Mouse (Mus musculus) neural tube, embryonic 14.5 days (tissue): ENCODE measurements at regions not wholly inside any gene's neighbourhood (a gene's known extent, or its start where the extent isn't known, plus 50 kb on each side); places are given as distances from the start of the nearest gene placed in this dataset.

Source experiments
- ATAC-seq: fragments of 200-750 bp; cut with Nextera tagmentation; 2 replicates; pipeline ENCODE4 v1.8.0; 2017; ENCODE audit warnings: low read depth, mild to moderate bottlenecking, moderate TSS enrichment, moderate library complexity
- H3K27ac ChIP-seq: fragments of 300-500 bp; sonication (generic); 2 replicates; pipeline ENCODE4 v1.5.1; 2014; ENCODE audit warnings: low read depth, mild to moderate bottlenecking, control low read depth, low read length, moderate library complexity, mixed read lengths
- H3K27me3 ChIP-seq: fragments of 300-500 bp; sonication (generic); 2 replicates; pipeline ENCODE4 v1.6.1; 2014; ENCODE audit warnings: low read length; ENCODE audit not compliant: control insufficient read depth, insufficient read depth
- H3K36me3 ChIP-seq: fragments of 300-500 bp; sonication (generic); 2 replicates; pipeline ENCODE4 v1.6.1; 2014; ENCODE audit warnings: low read length, mixed read lengths; ENCODE audit not compliant: control insufficient read depth, insufficient read depth
- H3K4me1 ChIP-seq: fragments of 300-500 bp; sonication (generic); 2 replicates; pipeline ENCODE4 v1.6.1; 2014; ENCODE audit warnings: low read length; ENCODE audit not compliant: control insufficient read depth, insufficient read depth
- H3K4me2 ChIP-seq: fragments of 300-500 bp; sonication (generic); 2 replicates; pipeline ENCODE4 v1.6.1; 2014; ENCODE audit warnings: mild to moderate bottlenecking, low read depth, low read length, control low read depth
- H3K4me3 ChIP-seq: fragments of 300-500 bp; sonication (generic); 2 replicates; pipeline ENCODE4 v1.5.1; 2014; ENCODE audit warnings: low read depth, low read length, control low read depth, mixed read lengths
- H3K9ac ChIP-seq: fragments of 300-500 bp; sonication (generic); replicated peaks from 2 replicates; pipeline ENCODE4 v1.6.1; 2014; ENCODE audit warnings: low read depth, mild to moderate bottlenecking, control low read depth, low read length, mixed read lengths
- H3K9me3 ChIP-seq: fragments of 300-500 bp; sonication (generic); 2 replicates; pipeline ENCODE4 v1.6.1; 2016; ENCODE audit warnings: low read length; ENCODE audit not compliant: control insufficient read depth
- WGBS: fragments of 180-500 bp; shearing (Covaris S2); extraction: QIAGEN DNeasy Blood & Tissue Kit; methylation state at CpG from one replicate; pipeline ENCODE4 v1.1.7; 2014; 5-methylcytosine and 5-hydroxymethylcytosine counted together

GRCm38 (mm10) chr2:27590511-27590910 is 75.6 kb downstream of the Wdr5 start:
- H3K4me1 ChIP-seq = no peaks in the 10 kb centered on the region
- H3K4me2 ChIP-seq = no peak overlapping the region
- H3K9ac ChIP-seq = no peak overlapping the region
- H3K4me3 ChIP-seq = no peak overlapping the region
- no peak for ATAC-seq
- no peaks in the 10 kb centered on the region for H3K27me3 ChIP-seq
- no peaks in the 10 kb centered on the region for H3K36me3 ChIP-seq
- no peak overlapping the region for H3K27ac ChIP-seq
- no peaks in the 10 kb centered on the region for H3K9me3 ChIP-seq
- 89% methylated on average over 6 of the region's 6 CpGs for WGBS

- H3K27me3 ChIP-seq = no peaks in the 10 kb centered on the region
- no peak overlapping the region for H3K4me3 ChIP-seq
- no peaks in the 10 kb centered on the region for H3K4me1 ChIP-seq
- no peaks in the 10 kb centered on the region for H3K36me3 ChIP-seq
- H3K9me3 ChIP-seq = no peaks in the 10 kb centered on the region
- no peak for ATAC-seq
- no peak overlapping the region for H3K9ac ChIP-seq
- WGBS = 60% methylated on average over 5 of the region's 5 CpGs
- H3K4me2 ChIP-seq = no peak overlapping the region
- H3K27ac ChIP-seq = no peak overlapping the region
These were observed 76.7 kb downstream of the Wdr5 start for GRCm38 (mm10) chr2:27591668-27592067.

DNA sequence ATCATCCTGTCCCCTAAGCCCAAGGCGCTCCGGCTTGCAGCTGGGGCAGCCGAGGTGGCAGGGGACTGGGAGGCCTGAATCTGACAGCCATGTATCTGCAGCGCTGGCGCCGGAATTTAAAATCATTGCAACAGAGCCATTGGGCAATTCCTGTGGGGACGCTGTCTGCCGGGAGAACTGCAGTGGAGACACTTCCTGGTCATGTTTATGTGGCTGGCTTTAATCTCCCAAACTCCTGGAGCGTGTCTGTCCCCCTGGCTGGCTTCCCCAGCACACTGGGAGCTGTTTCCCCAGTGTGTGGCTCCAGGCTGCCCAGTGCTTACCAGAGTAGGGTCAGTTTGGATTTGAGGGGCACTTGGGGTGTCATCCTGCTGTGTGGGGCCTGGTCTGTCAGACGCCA is 78.4 kb downstream of the Wdr5 start:
- Histone ChIP-seq H3K4me3 (no peak overlapping the region), H3K4me1 (no peaks in the 10 kb centered on the region), H3K27me3 (no peaks in the 10 kb centered on the region), H3K4me2 (no peak overlapping the region), H3K9ac (no peak overlapping the region), H3K9me3 (no peaks in the 10 kb centered on the region), H3K27ac (no peak overlapping the region), H3K36me3 (no peaks in the 10 kb centered on the region)
- WGBS = 38% methylated on average over 10 of the region's 10 CpGs
- ATAC-seq = no peak

GRCm38 (mm10) chr2:27595251-27595650 is 80.3 kb downstream of the Wdr5 start:
- 84% methylated on average over 4 of the region's 4 CpGs for WGBS
- no peaks in the 10 kb centered on the region for H3K9me3 ChIP-seq
- no peak overlapping the region for H3K4me2 ChIP-seq
- H3K27ac ChIP-seq = no peak overlapping the region
- H3K4me1 ChIP-seq = no peaks in the 10 kb centered on the region
- H3K9ac ChIP-seq = no peak overlapping the region
- no peak for ATAC-seq
- no peak overlapping the region for H3K4me3 ChIP-seq
- H3K36me3 ChIP-seq = no peaks in the 10 kb centered on the region
- no peaks in the 10 kb centered on the region for H3K27me3 ChIP-seq

DNA sequence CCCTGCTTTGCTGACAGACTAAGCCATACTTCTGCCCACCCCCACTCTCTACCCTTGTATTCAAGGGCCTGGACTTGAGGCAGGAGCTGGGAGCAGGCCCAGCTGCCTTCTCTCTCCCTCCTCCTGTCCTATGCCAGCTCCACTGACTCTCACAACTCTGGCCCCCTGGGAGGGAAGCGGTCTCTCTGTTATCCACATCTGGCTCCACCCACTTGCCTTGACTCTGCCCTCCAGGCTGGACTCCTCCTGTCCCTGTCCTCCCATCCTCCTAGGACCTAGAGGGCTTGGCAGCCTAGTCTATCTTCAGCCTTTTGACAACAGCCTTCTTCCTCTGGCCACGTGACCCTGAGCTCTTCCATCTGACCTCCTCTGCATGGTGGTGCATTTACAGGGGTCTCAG is 80.0 kb upstream of the Rxra start:
- no peak overlapping the region for H3K27ac ChIP-seq
- H3K4me3 ChIP-seq = no peak overlapping the region
- H3K4me2 ChIP-seq = no peak overlapping the region
- no peaks in the 10 kb centered on the region for H3K36me3 ChIP-seq
- H3K27me3 ChIP-seq = no peaks in the 10 kb centered on the region
- H3K9ac ChIP-seq = no peak overlapping the region
- ATAC-seq = no peak
- no peaks in the 10 kb centered on the region for H3K9me3 ChIP-seq
- H3K4me1 ChIP-seq = no peaks in the 10 kb centered on the region
- WGBS = 31% methylated on average over 2 of the region's 2 CpGs

DNA sequence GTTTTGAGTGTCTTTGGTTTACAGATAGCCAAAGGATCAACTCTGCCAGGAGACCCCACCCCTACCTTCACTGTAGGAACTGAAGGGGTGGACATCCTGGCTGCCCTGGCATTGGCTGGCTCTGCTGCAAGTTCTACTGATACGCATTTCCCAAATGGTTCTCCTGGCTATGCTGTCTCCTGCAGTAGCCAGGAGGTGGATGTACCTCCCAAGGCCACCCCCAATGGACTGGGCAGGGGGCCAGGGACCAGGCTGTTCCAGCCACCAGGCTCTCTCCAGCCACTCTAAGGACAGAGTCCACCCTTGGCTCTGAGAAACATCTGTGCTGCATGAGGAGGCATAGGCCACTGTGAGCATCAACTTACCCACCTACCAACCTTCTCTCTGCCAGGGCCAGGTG is 79.3 kb upstream of the Rxra start:
- Histone ChIP-seq H3K27ac (no peak overlapping the region), H3K9ac (no peak overlapping the region), H3K4me3 (no peak overlapping the region), H3K27me3 (no peaks in the 10 kb centered on the region), H3K4me1 (no peaks in the 10 kb centered on the region), H3K36me3 (no peaks in the 10 kb centered on the region), H3K4me2 (no peak overlapping the region), H3K9me3 (no peaks in the 10 kb centered on the region)
- no peak for ATAC-seq
- 92% methylated on average over 1 of the region's 1 CpGs for WGBS

- Histone ChIP-seq H3K4me2 (no peak overlapping the region), H3K27me3 (no peaks in the 10 kb centered on the region), H3K4me1 (no peaks in the 10 kb centered on the region), H3K36me3 (no peaks in the 10 kb centered on the region), H3K9me3 (no peaks in the 10 kb centered on the region), H3K4me3 (no peak overlapping the region), H3K27ac (no peak overlapping the region), H3K9ac (no peak overlapping the region)
- no peak for ATAC-seq
- 93% methylated on average over 4 of the region's 4 CpGs for WGBS
These were observed 78.3 kb upstream of the Rxra start for GRCm38 (mm10) chr2:27597901-27598300.

GRCm38 (mm10) chr2:27599061-27599768 is 77.0 kb upstream of the Rxra start:
- Histone ChIP-seq H3K4me3 (no peak overlapping the region), H3K9ac (no peak overlapping the region), H3K4me2 (no peak overlapping the region), H3K27me3 (no peaks in the 10 kb centered on the region), H3K9me3 (no peaks in the 10 kb centered on the region), H3K36me3 (no peaks in the 10 kb centered on the region), H3K27ac (no peak overlapping the region), H3K4me1 (no peaks in the 10 kb centered on the region)
- 73% methylated on average over 8 of the region's 8 CpGs for WGBS
- ATAC-seq = peak; percentile 38; the same call in 1 of the 2 replicates

- Histone ChIP-seq H3K4me2 (no peak overlapping the region), H3K36me3 (no peaks in the 10 kb centered on the region), H3K9ac (no peak overlapping the region), H3K27ac (no peak overlapping the region), H3K4me3 (no peak overlapping the region), H3K9me3 (no peaks in the 10 kb centered on the region), H3K4me1 (no peaks in the 10 kb centered on the region), H3K27me3 (no peaks in the 10 kb centered on the region)
- WGBS = 80% methylated on average over 4 of the region's 4 CpGs
- no peak for ATAC-seq
These were observed 76.5 kb upstream of the Rxra start for GRCm38 (mm10) chr2:27599769-27600167.
